Mouse (Mus musculus): ENCODE measurements around the gene Tnfrsf13c. TPM values are rescaled to one million over a fixed set of nuclear protein-coding genes. Genes with fewer than 3 reads are reported as not detected.

Tnfrsf13c gene
- polyA plus RNA-seq, 1 experiment from 2014 or later, result 0.10 TPM

DNA sequence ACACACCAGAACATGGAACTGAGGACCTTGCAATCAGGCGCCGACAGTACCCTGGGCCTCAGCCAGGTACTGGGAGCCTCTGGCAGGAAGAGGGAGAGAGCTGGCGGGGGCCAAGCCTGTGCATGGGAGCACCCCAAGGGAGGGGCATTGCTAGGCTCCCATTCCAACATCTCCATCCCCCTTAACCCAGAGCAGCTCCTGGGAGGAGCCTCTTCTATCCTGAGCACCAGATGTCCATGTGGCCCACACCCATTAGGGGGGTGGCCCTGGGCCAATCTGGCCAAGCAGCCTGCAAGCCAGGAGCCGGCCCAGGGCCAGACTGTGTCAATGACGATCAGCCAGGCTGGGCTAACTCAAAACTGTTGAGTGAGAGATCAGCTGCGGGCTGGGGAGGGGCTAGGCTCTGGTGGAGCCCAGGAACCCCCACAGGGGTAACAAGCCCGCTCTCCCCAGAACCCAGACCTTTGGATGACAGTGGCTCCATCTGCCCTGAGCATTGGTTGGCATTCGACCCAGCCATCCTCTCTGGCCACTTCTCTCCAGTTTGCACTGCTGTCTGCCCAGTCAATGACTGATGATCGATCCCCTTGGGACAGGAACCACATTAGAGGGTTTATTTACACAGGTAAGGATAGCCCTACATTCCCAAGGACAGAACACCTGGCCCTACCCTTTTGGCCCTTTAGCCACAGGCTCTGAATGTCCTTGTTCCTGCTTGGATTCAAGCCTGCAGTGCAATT, 17.6 kb downstream of the Tnfrsf13c start:
- H3K4me1 ChIP-seq (replicated peaks; ENCODE audit: control insufficient read depth, insufficient read depth, low read length), result peaks cover 28% of the 10 kb centered on the region
- no peak overlapping the region for H3K27ac ChIP-seq (ENCODE audit: low read length)
- ATAC-seq, result peak; percentile 73
- peaks cover 31% of the 10 kb centered on the region for H3K27me3 ChIP-seq (replicated peaks; ENCODE audit: control insufficient read depth, insufficient read depth, low read length)
- no peak overlapping the region for H3K4me2 ChIP-seq (ENCODE audit: low read length)
- 0 out of 2 replicates have a peak overlapping the region, but pooled peaks have one; percentile 12 for H3K9ac ChIP-seq (replicated peaks; ENCODE audit: low read depth, low read length)
- H3K9me3 ChIP-seq (ENCODE audit: control insufficient read depth, low read length), result no peaks in the 10 kb centered on the region
- H3K4me3 ChIP-seq (replicated peaks; ENCODE audit: low read length), result no peak overlapping the region
- peaks cover 12% of the 10 kb centered on the region for H3K36me3 ChIP-seq (ENCODE audit: control insufficient read depth, insufficient read depth)
- 40% methylated on average over 9 of the region's 9 CpGs for WGBS

GRCm38 (mm10) chr15:82204680-82205371, 19.3 kb downstream of the Tnfrsf13c start:
- peaks cover 16% of the 10 kb centered on the region for H3K27me3 ChIP-seq (replicated peaks; ENCODE audit: control insufficient read depth, insufficient read depth, low read length)
- 62% methylated on average over 9 of the region's 10 CpGs for WGBS
- H3K36me3 ChIP-seq (ENCODE audit: control insufficient read depth, insufficient read depth), result peaks cover 17% of the 10 kb centered on the region
- H3K4me2 ChIP-seq (ENCODE audit: low read length), result no peak overlapping the region
- no peaks in the 10 kb centered on the region for H3K9me3 ChIP-seq (ENCODE audit: control insufficient read depth, low read length)
- no peak overlapping the region for H3K4me3 ChIP-seq (replicated peaks; ENCODE audit: low read length)
- no peak overlapping the region for H3K9ac ChIP-seq (replicated peaks; ENCODE audit: low read depth, low read length)
- peaks cover 26% of the 10 kb centered on the region for H3K4me1 ChIP-seq (replicated peaks; ENCODE audit: control insufficient read depth, insufficient read depth, low read length)
- ATAC-seq, result no peak
- no peak overlapping the region for H3K27ac ChIP-seq (ENCODE audit: low read length)

DNA sequence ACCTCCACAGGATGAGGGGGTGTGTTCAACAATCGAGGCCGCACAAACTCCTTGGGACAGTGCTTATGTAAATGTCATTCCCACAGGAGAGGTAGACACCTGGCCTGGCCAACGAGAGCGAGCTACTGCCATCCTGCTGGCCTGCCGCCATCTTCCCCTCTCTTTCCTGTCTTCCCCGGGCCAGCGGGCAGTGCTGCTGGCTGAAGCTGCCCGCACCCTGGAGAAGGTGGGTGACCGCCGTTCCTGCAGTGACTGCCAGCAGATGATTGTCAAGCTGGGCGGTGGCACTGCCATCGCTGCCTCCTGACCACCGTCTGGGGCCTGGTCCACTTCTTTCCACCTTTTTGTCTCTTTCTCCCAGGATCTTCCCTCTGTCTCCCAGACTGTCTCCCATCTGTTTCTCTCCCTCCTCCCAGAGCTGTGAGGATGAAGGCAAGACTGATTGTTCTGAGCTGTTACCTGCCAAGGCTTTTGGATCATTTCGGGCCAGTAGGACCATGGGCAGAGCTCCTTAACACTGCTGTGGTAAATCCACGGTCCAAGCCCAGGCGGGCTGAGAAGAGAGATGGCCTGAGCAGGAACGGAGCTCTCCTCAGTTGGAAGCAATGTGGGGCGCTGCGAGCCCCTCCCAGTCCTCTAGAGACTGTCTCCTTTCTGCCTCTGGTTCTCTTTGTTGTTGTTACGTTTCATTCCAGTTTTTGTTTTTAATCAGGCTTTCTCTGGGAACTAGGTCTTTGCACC, 20.4 kb downstream of the Tnfrsf13c start:
- H3K9ac ChIP-seq (replicated peaks; ENCODE audit: low read depth, low read length), result no peak overlapping the region
- H3K27me3 ChIP-seq (replicated peaks; ENCODE audit: control insufficient read depth, insufficient read depth, low read length), result peaks cover 10% of the 10 kb centered on the region
- peaks cover 26% of the 10 kb centered on the region for H3K4me1 ChIP-seq (replicated peaks; ENCODE audit: control insufficient read depth, insufficient read depth, low read length)
- 62% methylated on average over 20 of the region's 20 CpGs for WGBS
- no peak for ATAC-seq
- peaks cover 20% of the 10 kb centered on the region for H3K36me3 ChIP-seq (ENCODE audit: control insufficient read depth, insufficient read depth)
- H3K4me3 ChIP-seq (replicated peaks; ENCODE audit: low read length), result no peak overlapping the region
- no peak overlapping the region for H3K27ac ChIP-seq (ENCODE audit: low read length)
- no peak overlapping the region for H3K4me2 ChIP-seq (ENCODE audit: low read length)
- H3K9me3 ChIP-seq (ENCODE audit: control insufficient read depth, low read length), result no peaks in the 10 kb centered on the region

GRCm38 (mm10) chr15:82203090-82203489, 21.1 kb downstream of the Tnfrsf13c start:
- Histone ChIP-seq H3K27me3 (replicated peaks; ENCODE audit: control insufficient read depth, insufficient read depth, low read length) (peaks cover 10% of the 10 kb centered on the region), H3K27ac (ENCODE audit: low read length) (no peak overlapping the region), H3K4me2 (ENCODE audit: low read length) (no peak overlapping the region), H3K36me3 (ENCODE audit: control insufficient read depth, insufficient read depth) (peaks cover 24% of the 10 kb centered on the region), H3K4me1 (replicated peaks; ENCODE audit: control insufficient read depth, insufficient read depth, low read length) (peaks cover 26% of the 10 kb centered on the region), H3K9ac (replicated peaks; ENCODE audit: low read depth, low read length) (no peak overlapping the region), H3K9me3 (ENCODE audit: control insufficient read depth, low read length) (no peaks in the 10 kb centered on the region), H3K4me3 (replicated peaks; ENCODE audit: low read length) (no peak overlapping the region)
- ATAC-seq, result no peak
- 96% methylated on average over 10 of the region's 10 CpGs for WGBS

DNA sequence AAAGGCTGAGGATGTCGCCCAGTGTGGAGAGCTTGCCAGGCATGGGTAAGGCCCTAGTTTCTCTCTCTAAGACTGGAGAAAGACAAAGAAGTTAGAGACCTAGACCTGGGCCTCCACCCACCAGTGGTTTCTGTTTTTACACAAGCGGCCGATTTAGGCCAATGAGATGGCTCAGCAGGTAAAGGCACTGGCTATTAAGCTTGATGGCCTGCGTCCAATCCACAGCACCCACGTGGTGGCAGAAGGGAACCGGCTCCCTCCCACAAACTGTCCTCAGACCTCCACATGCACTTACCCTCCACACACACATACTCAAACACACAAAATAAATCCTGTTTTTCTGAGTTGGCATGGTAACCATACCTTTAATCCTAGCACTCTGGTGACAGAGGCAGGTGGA, 22.1 kb downstream of the Tnfrsf13c start:
- Histone ChIP-seq H3K4me3 (replicated peaks; ENCODE audit: low read length) (no peak overlapping the region), H3K27me3 (replicated peaks; ENCODE audit: control insufficient read depth, insufficient read depth, low read length) (peaks cover 7% of the 10 kb centered on the region), H3K36me3 (ENCODE audit: control insufficient read depth, insufficient read depth) (peaks cover 32% of the 10 kb centered on the region), H3K9me3 (ENCODE audit: control insufficient read depth, low read length) (no peaks in the 10 kb centered on the region), H3K4me2 (ENCODE audit: low read length) (no peak overlapping the region), H3K27ac (ENCODE audit: low read length) (no peak overlapping the region), H3K9ac (replicated peaks; ENCODE audit: low read depth, low read length) (no peak overlapping the region), H3K4me1 (replicated peaks; ENCODE audit: control insufficient read depth, insufficient read depth, low read length) (peaks cover 21% of the 10 kb centered on the region)
- ATAC-seq, result no peak
- 89% methylated on average over 6 of the region's 6 CpGs for WGBS

DNA sequence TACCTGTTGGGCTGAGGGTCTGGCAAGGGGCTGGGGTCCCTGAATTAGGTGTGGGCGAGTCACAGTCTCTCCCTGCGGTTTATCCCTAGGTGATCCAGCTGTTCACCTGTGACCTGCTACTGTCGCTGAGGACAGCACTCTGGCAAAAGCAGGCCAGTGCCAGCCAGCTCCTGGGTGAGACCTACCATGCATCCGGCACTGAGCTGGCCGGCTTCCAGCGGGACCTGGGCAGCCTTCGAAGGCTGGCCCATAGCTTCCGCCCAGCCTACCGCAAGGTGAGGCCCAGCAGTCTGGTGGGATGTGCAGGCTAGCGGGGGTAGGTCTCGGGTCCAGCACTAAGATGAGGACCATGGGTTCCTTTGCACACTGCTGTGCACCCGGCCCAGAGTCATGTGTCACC, 24.6 kb downstream of the Tnfrsf13c start:
- no peak for ATAC-seq
- Histone ChIP-seq H3K9ac (replicated peaks; ENCODE audit: low read depth, low read length) (no peak overlapping the region), H3K36me3 (ENCODE audit: control insufficient read depth, insufficient read depth) (peaks cover 48% of the 10 kb centered on the region), H3K4me3 (replicated peaks; ENCODE audit: low read length) (no peak overlapping the region), H3K9me3 (ENCODE audit: control insufficient read depth, low read length) (no peaks in the 10 kb centered on the region), H3K27ac (ENCODE audit: low read length) (no peak overlapping the region), H3K4me2 (ENCODE audit: low read length) (no peak overlapping the region), H3K27me3 (replicated peaks; ENCODE audit: control insufficient read depth, insufficient read depth, low read length) (no peaks in the 10 kb centered on the region), H3K4me1 (replicated peaks; ENCODE audit: control insufficient read depth, insufficient read depth, low read length) (peaks cover 3% of the 10 kb centered on the region; the same call in 1 of the 2 replicates)
- 87% methylated on average over 12 of the region's 12 CpGs for WGBS

- peaks cover 51% of the 10 kb centered on the region for H3K36me3 ChIP-seq (ENCODE audit: control insufficient read depth, insufficient read depth)
- no peak overlapping the region for H3K9ac ChIP-seq (replicated peaks; ENCODE audit: low read depth, low read length)
- 85% methylated on average over 7 of the region's 7 CpGs for WGBS
- H3K4me2 ChIP-seq (ENCODE audit: low read length), result no peak overlapping the region
- no peak overlapping the region for H3K4me3 ChIP-seq (replicated peaks; ENCODE audit: low read length)
- H3K9me3 ChIP-seq (ENCODE audit: control insufficient read depth, low read length), result no peaks in the 10 kb centered on the region
- no peak for ATAC-seq
- no peaks in the 10 kb centered on the region for H3K4me1 ChIP-seq (replicated peaks; ENCODE audit: control insufficient read depth, insufficient read depth, low read length)
- no peak overlapping the region for H3K27ac ChIP-seq (ENCODE audit: low read length)
- H3K27me3 ChIP-seq (replicated peaks; ENCODE audit: control insufficient read depth, insufficient read depth, low read length), result no peaks in the 10 kb centered on the region
These were observed 25.8 kb downstream of the Tnfrsf13c start for GRCm38 (mm10) chr15:82198342-82198741.

DNA sequence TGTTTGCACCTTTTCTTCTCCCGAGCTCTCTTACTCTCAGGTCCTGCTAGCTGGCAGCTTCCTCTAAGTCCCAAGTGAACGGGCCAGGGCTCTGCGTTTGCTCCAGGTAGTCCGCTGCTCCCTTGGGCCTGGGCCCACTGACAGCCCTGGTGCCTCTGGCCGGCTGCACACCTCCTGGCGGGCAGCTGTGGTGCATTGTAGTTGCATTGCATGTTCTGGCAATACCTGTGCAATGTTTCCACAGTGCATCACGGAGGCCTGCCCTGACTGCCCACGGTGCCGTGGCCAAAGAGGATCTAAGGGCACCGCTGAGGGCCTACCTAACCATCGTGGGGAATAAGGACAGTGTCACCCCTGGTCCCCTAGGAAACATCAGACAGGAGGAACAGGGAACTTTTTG, 26.2 kb downstream of the Tnfrsf13c start:
- WGBS, result 87% methylated on average over 11 of the region's 11 CpGs
- no peak for ATAC-seq
- no peaks in the 10 kb centered on the region for H3K27me3 ChIP-seq (replicated peaks; ENCODE audit: control insufficient read depth, insufficient read depth, low read length)
- no peaks in the 10 kb centered on the region for H3K4me1 ChIP-seq (replicated peaks; ENCODE audit: control insufficient read depth, insufficient read depth, low read length)
- H3K36me3 ChIP-seq (ENCODE audit: control insufficient read depth, insufficient read depth), result peaks cover 54% of the 10 kb centered on the region
- no peak overlapping the region for H3K27ac ChIP-seq (ENCODE audit: low read length)
- H3K4me2 ChIP-seq (ENCODE audit: low read length), result no peak overlapping the region
- H3K9me3 ChIP-seq (ENCODE audit: control insufficient read depth, low read length), result no peaks in the 10 kb centered on the region
- no peak overlapping the region for H3K4me3 ChIP-seq (replicated peaks; ENCODE audit: low read length)
- no peak overlapping the region for H3K9ac ChIP-seq (replicated peaks; ENCODE audit: low read depth, low read length)

DNA sequence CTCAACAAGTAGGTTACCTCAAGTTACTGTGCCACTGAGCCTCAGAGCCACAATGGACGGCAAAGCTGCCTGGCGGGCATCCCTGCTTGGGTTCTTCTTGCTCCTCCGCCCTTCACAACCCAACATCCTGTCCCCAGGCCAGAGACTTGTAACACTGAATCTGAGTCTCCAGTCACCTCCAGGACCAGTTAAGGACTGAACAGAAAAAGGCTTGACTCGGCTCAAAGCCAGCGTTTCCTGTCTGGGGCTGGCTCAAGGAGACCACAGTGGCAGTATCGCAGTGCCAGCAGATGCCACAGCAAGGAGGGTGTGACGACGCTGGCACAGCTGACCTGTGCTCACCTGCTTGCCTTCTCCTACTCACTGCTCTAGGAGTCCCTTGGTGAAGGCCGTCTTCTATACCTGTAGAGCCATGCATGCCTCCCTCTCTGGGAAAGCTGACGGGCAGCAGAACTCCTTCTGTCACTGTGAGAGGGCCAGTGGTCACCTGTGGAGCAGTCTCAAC, 26.9 kb downstream of the Tnfrsf13c start:
- H3K9me3 ChIP-seq (ENCODE audit: control insufficient read depth, low read length), result no peaks in the 10 kb centered on the region
- no peaks in the 10 kb centered on the region for H3K27me3 ChIP-seq (replicated peaks; ENCODE audit: control insufficient read depth, insufficient read depth, low read length)
- no peak overlapping the region for H3K9ac ChIP-seq (replicated peaks; ENCODE audit: low read depth, low read length)
- peaks cover 57% of the 10 kb centered on the region for H3K36me3 ChIP-seq (ENCODE audit: control insufficient read depth, insufficient read depth)
- no peak for ATAC-seq
- no peaks in the 10 kb centered on the region for H3K4me1 ChIP-seq (replicated peaks; ENCODE audit: control insufficient read depth, insufficient read depth, low read length)
- WGBS, result 93% methylated on average over 10 of the region's 10 CpGs
- H3K4me3 ChIP-seq (replicated peaks; ENCODE audit: low read length), result no peak overlapping the region
- H3K27ac ChIP-seq (ENCODE audit: low read length), result no peak overlapping the region
- no peak overlapping the region for H3K4me2 ChIP-seq (ENCODE audit: low read length)

Measured in forebrain, embryonic 16.5 days (tissue).